Comparison of ENCODE assay signal across 12 mouse cellular contexts in the genomic region with DNA sequence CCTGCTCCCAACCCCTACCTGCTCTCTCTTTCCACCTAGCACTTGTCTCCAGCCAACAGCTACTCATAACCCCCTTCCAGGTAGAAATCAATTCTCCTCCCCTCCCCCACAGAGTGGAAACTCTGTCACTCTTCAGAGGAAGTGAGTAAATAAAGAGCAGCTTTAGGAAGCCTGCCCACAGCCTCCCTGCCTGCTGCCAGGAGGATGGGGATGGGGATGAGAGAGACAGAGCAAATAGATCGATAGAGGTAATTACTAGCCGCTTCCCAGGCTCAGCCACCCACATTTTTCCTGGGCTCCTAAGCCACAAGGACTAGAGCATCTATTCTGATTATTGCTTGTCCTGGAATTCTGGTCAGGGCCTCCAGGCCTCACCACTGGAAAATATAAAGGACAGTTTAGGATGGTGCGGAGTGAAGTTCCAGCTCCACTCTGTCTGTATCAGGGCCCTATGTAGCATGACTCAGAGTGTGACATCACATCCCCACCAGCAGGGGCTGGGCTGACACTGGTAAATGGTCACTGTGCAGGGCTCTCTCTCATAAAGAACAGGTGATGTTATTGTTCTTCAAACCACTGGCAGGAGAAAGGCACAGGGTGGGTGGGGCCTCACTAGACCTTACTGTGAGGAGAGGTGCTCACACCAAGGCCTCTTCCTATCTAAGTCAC.
DNase-seq lines count a peak whose midpoint lies in the region; ATAC-seq and TF ChIP-seq lines count a peak whose summit lies in the region.
"Had no signal": no experiment of that assay in that cellular context is flagged by ENCODE, and none has a peak within 500 bp of the region (broad histone marks: within the 10 kb centered on the region; RNA-seq: fewer than 3 reads in every experiment).

No protein-coding gene starts in this region.

- ATAC-seq in heart, embryonic 12.5 days (ENCODE audit: insufficient number of reproducible peaks, low FRiP score): peak; percentile 63; the same call in 1 of the 2 replicates
- no peak for ATAC-seq in hindbrain, postnatal 0 days
- peak; percentile 41; the same call in 1 of the 2 replicates for ATAC-seq in stomach, embryonic 16.5 days (ENCODE audit: insufficient read depth, low FRiP score)
- ATAC-seq in frontal cortex, adult (ENCODE audit: low TSS enrichment): no peak

- WGBS in heart, embryonic 12.5 days: 84% methylated on average over 3 of the region's 3 CpGs
- 86% methylated on average over 3 of the region's 3 CpGs for WGBS in hindbrain, postnatal 0 days
- WGBS in stomach, embryonic 16.5 days: 65% methylated on average over 3 of the region's 3 CpGs

- H3K4me3 ChIP-seq in heart, embryonic 12.5 days: no peak overlapping the region
- H3K4me3 ChIP-seq in hindbrain, postnatal 0 days (ENCODE audit: low read length): no peak overlapping the region
- no peak overlapping the region for H3K4me3 ChIP-seq in stomach, embryonic 16.5 days (replicated peaks; ENCODE audit: low read length)
- H3K4me3 ChIP-seq: forebrain, embryonic 12.5 days had no signal

- H3K9ac ChIP-seq in heart, embryonic 12.5 days: no peak overlapping the region
- H3K9ac ChIP-seq in hindbrain, postnatal 0 days (replicated peaks; ENCODE audit: low read length): no peak overlapping the region; the same call in 1 of the 2 replicates
- no peak overlapping the region for H3K9ac ChIP-seq in stomach, embryonic 16.5 days (ENCODE audit: low read length)
- H3K9ac ChIP-seq: forebrain, embryonic 12.5 days had no signal

- TF ChIP-seq CTCF in hindbrain, postnatal 0 days (IDR thresholded peaks at IDR 0.05; ENCODE audit: low read depth): peak; percentile 50

- no peaks in the 10 kb centered on the region for H3K9me3 ChIP-seq in heart, embryonic 12.5 days (replicated peaks)
- no peaks in the 10 kb centered on the region for H3K9me3 ChIP-seq in hindbrain, postnatal 0 days (ENCODE audit: low read length)
- no peaks in the 10 kb centered on the region for H3K9me3 ChIP-seq in stomach, embryonic 16.5 days (replicated peaks; ENCODE audit: control insufficient read depth, low read length)
- H3K9me3 ChIP-seq: forebrain, embryonic 12.5 days had no signal

- H3K4me1 ChIP-seq in heart, embryonic 12.5 days (replicated peaks): peaks cover 8% of the 10 kb centered on the region; the same call in 1 of the 2 replicates
- H3K4me1 ChIP-seq in hindbrain, postnatal 0 days (ENCODE audit: insufficient read depth, low read length): no peaks in the 10 kb centered on the region
- 0 out of 2 replicates have a peak, but pooled peaks cover 5% of the 10 kb centered on the region for H3K4me1 ChIP-seq in stomach, embryonic 16.5 days (ENCODE audit: control insufficient read depth, insufficient read depth, low read length)

- H3K36me3 ChIP-seq in heart, embryonic 12.5 days: no peaks in the 10 kb centered on the region
- no peaks in the 10 kb centered on the region for H3K36me3 ChIP-seq in hindbrain, postnatal 0 days (ENCODE audit: insufficient read depth, low read length)
- H3K36me3 ChIP-seq in stomach, embryonic 16.5 days (ENCODE audit: control insufficient read depth, insufficient read depth, low read length): no peaks in the 10 kb centered on the region
- H3K36me3 ChIP-seq: forebrain, embryonic 12.5 days had no signal

- DNase-seq in heart, adult 18-20 months: no peak
- DNase-seq in thymus, postnatal 14 days: peak; percentile 12
- no peak for DNase-seq in thymus, postnatal 25 days
- DNase-seq in hindbrain, postnatal 0 days (ENCODE audit: low spot score): no peak
- no peak for DNase-seq in layer of hippocampus, adult 8-10 months (ENCODE audit: low spot score in 2 of 2)
- DNase-seq: heart, postnatal 4 days; right cerebral cortex, postnatal 25 days had no signal

- H3K27ac ChIP-seq in heart, embryonic 12.5 days (ENCODE audit: poor library complexity, severe bottlenecking): no peak overlapping the region
- no peak overlapping the region for H3K27ac ChIP-seq in hindbrain, postnatal 0 days
- no peak overlapping the region for H3K27ac ChIP-seq in stomach, embryonic 16.5 days (ENCODE audit: low read length)
- H3K27ac ChIP-seq: forebrain, embryonic 12.5 days; macrophage had no signal

- no peaks in the 10 kb centered on the region; the same call in 1 of the 2 replicates for H3K27me3 ChIP-seq in heart, embryonic 12.5 days (replicated peaks)
- no peaks in the 10 kb centered on the region for H3K27me3 ChIP-seq in hindbrain, postnatal 0 days (ENCODE audit: insufficient read depth, low read length)
- no peaks in the 10 kb centered on the region for H3K27me3 ChIP-seq in stomach, embryonic 16.5 days (ENCODE audit: control insufficient read depth, insufficient read depth, low read length)

- H3K4me2 ChIP-seq in heart, embryonic 12.5 days: no peak overlapping the region
- no peak overlapping the region for H3K4me2 ChIP-seq in hindbrain, postnatal 0 days (ENCODE audit: low read depth, low read length)
- H3K4me2 ChIP-seq in stomach, embryonic 16.5 days (ENCODE audit: low read depth, low read length): no peak overlapping the region
- H3K4me2 ChIP-seq: forebrain, embryonic 12.5 days had no signal

Comparison
In these comparisons a context has a peak if more than half of its experiments do, and no peak if none do; other contexts are left out.
1. ATAC-seq: peak in heart, embryonic 12.5 days (single experiment) and stomach, embryonic 16.5 days (single experiment); none in hindbrain, postnatal 0 days (single experiment) and frontal cortex, adult (single experiment).